Mouse (Mus musculus) neural tube, embryonic 11.5 days (tissue): Measurements from ENCODE around the gene Rnase2b. TPM values are rescaled to one million over a fixed set of nuclear protein-coding genes. Genes with fewer than 3 reads are reported as not detected.
"Not testable (repeated sequence)": the region's sequence is repeated elsewhere in the genome, so short reads cannot be mapped to it uniquely, and the experiment has no call there.

Experiments
- ATAC-seq: fragments of 200-750 bp; cut with Nextera tagmentation; 2 replicates; pipeline ENCODE4 v1.8.0; 2017; ENCODE audit warnings: moderate number of reproducible peaks, mild to moderate bottlenecking, moderate TSS enrichment, moderate library complexity; ENCODE audit not compliant: insufficient read depth, low FRiP score, low TSS enrichment
- DNase-seq: peaks from one replicate; pipeline ENCODE4 v3.0.0-alpha.2; 2015; ENCODE audit warnings: low spot score
- H3K27ac ChIP-seq: fragments of 300-500 bp; sonication (generic); 2 replicates; pipeline ENCODE4 v1.5.1; 2014; ENCODE audit warnings: low read depth, mild to moderate bottlenecking, low read length
- H3K27me3 ChIP-seq: fragments of 300-500 bp; sonication (generic); 2 replicates; pipeline ENCODE4 v1.6.1; 2014; ENCODE audit warnings: mild to moderate bottlenecking, low read length, mixed read lengths; ENCODE audit not compliant: control insufficient read depth, insufficient read depth
- H3K36me3 ChIP-seq: fragments of 300-500 bp; sonication (generic); 2 replicates; pipeline ENCODE4 v1.6.1; 2014; ENCODE audit warnings: mild to moderate bottlenecking, low read length, moderate library complexity, mixed read lengths; ENCODE audit not compliant: control insufficient read depth, insufficient read depth
- H3K4me1 ChIP-seq: fragments of 300-500 bp; sonication (generic); 2 replicates; pipeline ENCODE4 v1.6.1; 2014; ENCODE audit warnings: low read length, mixed read lengths; ENCODE audit not compliant: control insufficient read depth, insufficient read depth
- H3K4me2 ChIP-seq: fragments of 300-500 bp; sonication (generic); 2 replicates; pipeline ENCODE4 v1.6.1; 2014; ENCODE audit warnings: low read depth, mild to moderate bottlenecking, moderate library complexity
- H3K4me3 ChIP-seq: fragments of 300-500 bp; sonication (generic); 2 replicates; pipeline ENCODE4 v1.5.1; 2014; ENCODE audit warnings: low read depth, low read length
- H3K9ac ChIP-seq: fragments of 300-500 bp; sonication (generic); 2 replicates; pipeline ENCODE4 v1.6.1; 2014; ENCODE audit warnings: mild to moderate bottlenecking, low read length
- H3K9me3 ChIP-seq: fragments of 300-500 bp; sonication (generic); 2 replicates; pipeline ENCODE4 v1.6.1; 2016; ENCODE audit warnings: low read length; ENCODE audit not compliant: control insufficient read depth
- WGBS: fragments of 180-500 bp; shearing (Covaris S2); extraction: QIAGEN DNeasy Blood & Tissue Kit; methylation state at CpG from one replicate; pipeline ENCODE4 v1.1.7; 2014; 5-methylcytosine and 5-hydroxymethylcytosine counted together
- polyA plus RNA-seq: library from polyadenylated mRNA; unstranded; fragments of >200 nt; fragmentation: Nextera tagmentation; extraction: Ambion mirVana; gene quantifications from 2 replicates; pipeline ENCODE4 v1.2.1, GENCODE M21; 2014

Rnase2b gene
- not detected in 2 replicates for polyA plus RNA-seq

GRCm38 (mm10) chr14:51161976-51162375 is at the start of gene Rnase2b:
Rnase2b (plus strand) TSS chr14:51162260.
- not testable (repeated sequence) for H3K27me3 ChIP-seq, H3K9me3 ChIP-seq, ATAC-seq, H3K9ac ChIP-seq, DNase-seq, H3K4me3 ChIP-seq, H3K4me1 ChIP-seq, H3K36me3 ChIP-seq, H3K27ac ChIP-seq, H3K4me2 ChIP-seq
- 92% methylated on average over 3 of the region's 3 CpGs for WGBS

GRCm38 (mm10) chr14:51113476-51113875 is 48.6 kb upstream of the Rnase2b start:
- no peak for ATAC-seq

GRCm38 (mm10) chr14:51113916-51114560 is 48.0 kb upstream of the Rnase2b start, which contains the start of gene Eddm3b:
Eddm3b (plus strand) TSS chr14:51114426.
- no peaks in the 10 kb centered on the region for H3K36me3 ChIP-seq
- no peaks in the 10 kb centered on the region for H3K27me3 ChIP-seq
- H3K27ac ChIP-seq = no peak within 1 kb of the TSS
- no peaks in the 10 kb centered on the region for H3K4me1 ChIP-seq
- ATAC-seq = no peak
- no peak for DNase-seq
- H3K9ac ChIP-seq = no peak within 1 kb of the TSS
- H3K4me3 ChIP-seq = no peak within 1 kb of the TSS
- H3K4me2 ChIP-seq = no peak within 1 kb of the TSS
- H3K9me3 ChIP-seq = peaks cover 3% of the 10 kb centered on the region; the same call in 1 of the 2 replicates
- WGBS = 53% methylated on average over 12 of the region's 12 CpGs

More at GRCm38 (mm10) chr14:51113476-51113875, 48.6 kb upstream of the Rnase2b start:
- no peak for DNase-seq
- WGBS = 41% methylated on average over 9 of the region's 9 CpGs
- Histone ChIP-seq H3K4me2 (no peak overlapping the region), H3K9ac (no peak overlapping the region), H3K27me3 (no peaks in the 10 kb centered on the region), H3K36me3 (no peaks in the 10 kb centered on the region), H3K9me3 (peaks cover 3% of the 10 kb centered on the region; the same call in 1 of the 2 replicates), H3K27ac (no peak overlapping the region), H3K4me3 (no peak overlapping the region), H3K4me1 (no peaks in the 10 kb centered on the region)

- H3K4me2 ChIP-seq = no peak overlapping the region
- no peak overlapping the region for H3K27ac ChIP-seq
- H3K36me3 ChIP-seq = no peaks in the 10 kb centered on the region
- H3K9me3 ChIP-seq = no peaks in the 10 kb centered on the region
- no peak for DNase-seq
- no peaks in the 10 kb centered on the region for H3K4me1 ChIP-seq
- ATAC-seq = no peak
- 82% methylated on average over 6 of the region's 6 CpGs for WGBS
- no peak overlapping the region for H3K4me3 ChIP-seq
- H3K9ac ChIP-seq = no peak overlapping the region
- H3K27me3 ChIP-seq = no peaks in the 10 kb centered on the region
These were observed 36.4 kb upstream of the Rnase2b start for GRCm38 (mm10) chr14:51125684-51126083.

- no peak for DNase-seq
- Histone ChIP-seq H3K9me3 (no peaks in the 10 kb centered on the region), H3K36me3 (no peaks in the 10 kb centered on the region), H3K27me3 (no peaks in the 10 kb centered on the region), H3K4me1 (no peaks in the 10 kb centered on the region), H3K9ac (no peak overlapping the region), H3K27ac (no peak overlapping the region), H3K4me2 (no peak overlapping the region), H3K4me3 (no peak overlapping the region)
- 82% methylated on average over 2 of the region's 2 CpGs for WGBS
- ATAC-seq = no peak
These were observed 34.3 kb upstream of the Rnase2b start for GRCm38 (mm10) chr14:51127648-51128258.

GRCm38 (mm10) chr14:51128775-51129623 is 33.1 kb upstream of the Rnase2b start:
- Histone ChIP-seq H3K27ac (no peak overlapping the region), H3K36me3 (no peaks in the 10 kb centered on the region), H3K4me3 (no peak overlapping the region), H3K4me2 (no peak overlapping the region), H3K9ac (no peak overlapping the region), H3K27me3 (no peaks in the 10 kb centered on the region), H3K4me1 (no peaks in the 10 kb centered on the region), H3K9me3 (no peaks in the 10 kb centered on the region)
- no peak for ATAC-seq
- DNase-seq = no peak
- WGBS = 88% methylated on average over 9 of the region's 9 CpGs

- Histone ChIP-seq H3K4me2 (no peak overlapping the region), H3K4me3 (no peak overlapping the region), H3K27me3 (no peaks in the 10 kb centered on the region), H3K9ac (no peak overlapping the region), H3K27ac (no peak overlapping the region), H3K9me3 (no peaks in the 10 kb centered on the region), H3K4me1 (no peaks in the 10 kb centered on the region), H3K36me3 (no peaks in the 10 kb centered on the region)
- 74% methylated on average over 4 of the region's 4 CpGs for WGBS
- no peak for ATAC-seq
- DNase-seq = no peak
These were observed 32.5 kb upstream of the Rnase2b start for GRCm38 (mm10) chr14:51129624-51129975.

GRCm38 (mm10) chr14:51130315-51130940 is 31.6 kb upstream of the Rnase2b start:
- ATAC-seq (no peak), DNase-seq (no peak)
- no peaks in the 10 kb centered on the region for H3K4me1 ChIP-seq

More at GRCm38 (mm10) chr14:51130315-51130940, 31.6 kb upstream of the Rnase2b start:
- H3K4me3 ChIP-seq = no peak overlapping the region
- H3K4me2 ChIP-seq = no peak overlapping the region
- H3K9ac ChIP-seq = no peak overlapping the region
- no peaks in the 10 kb centered on the region for H3K36me3 ChIP-seq
- no peak overlapping the region for H3K27ac ChIP-seq
- 89% methylated on average over 9 of the region's 9 CpGs for WGBS
- no peaks in the 10 kb centered on the region for H3K9me3 ChIP-seq
- H3K27me3 ChIP-seq = no peaks in the 10 kb centered on the region
